Mouse (Mus musculus): ENCODE measurements around the gene Itga5. TPM values are rescaled to one million over a fixed set of nuclear protein-coding genes. Genes with fewer than 3 reads are reported as not detected.

Gene Itga5
- polyA plus RNA-seq, 1 experiment from 2014 or later = 48.6 TPM

DNA sequence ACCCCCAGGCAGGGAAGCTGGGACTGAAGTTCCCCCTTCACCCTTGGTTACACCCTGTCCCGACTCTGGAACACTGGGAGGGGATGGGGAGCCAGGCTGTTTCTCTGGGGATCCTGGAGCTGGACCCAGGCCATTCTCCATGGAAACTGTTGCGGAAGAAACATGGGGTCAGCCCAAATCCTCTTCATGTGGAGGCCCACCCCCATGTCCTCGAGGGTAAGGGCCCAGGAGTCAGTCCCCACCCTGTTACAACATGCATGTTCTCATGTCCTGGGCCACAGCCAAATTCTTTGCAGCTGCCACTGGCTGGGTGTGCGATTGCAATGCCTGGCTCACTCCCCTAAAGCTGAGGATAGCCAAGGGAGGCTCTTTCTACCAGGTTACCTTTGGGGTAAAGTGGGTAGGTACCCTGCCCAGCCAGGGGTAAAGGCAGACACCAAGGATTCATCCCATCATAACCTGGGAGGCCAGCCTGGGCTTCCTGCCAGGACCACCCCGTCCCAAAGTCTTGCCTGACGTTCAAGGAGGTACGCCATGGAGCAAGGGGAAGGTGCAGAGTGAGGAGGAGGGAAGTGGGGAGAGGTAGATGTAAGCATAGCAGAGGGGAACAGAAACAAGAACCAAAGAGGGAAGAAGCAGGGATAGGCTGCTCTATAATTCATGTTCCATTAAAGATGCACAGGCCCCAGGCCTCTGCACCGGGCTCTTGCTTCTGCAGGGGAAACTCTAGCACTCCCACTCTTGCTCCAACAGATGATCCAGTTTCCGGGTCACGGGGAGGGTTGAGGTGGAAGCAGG is 50.4 kb downstream of the Itga5 start:
- in situ Hi-C loops (cut with MboI; ENCODE audit: low pct_unique_long_range_greater_than_20kb) = loop anchor here (10.0 kb wide), 1 partner anchor 331 kb away; no protein-coding TSS in a partner anchor
- POLR2A ChIA-PET = no interaction called here
- no peak for DNase-seq (ENCODE audit: low read depth, low spot score)
- ATAC-seq = no peak
- H3K27me3 ChIP-seq = no peaks in the 10 kb centered on the region
- no peak for TF ChIP-seq CTCF (IDR thresholded peaks at IDR 0.05)
- CTCF ChIA-PET = interaction anchor here (1.0 to 1.9 kb wide), 6 partner anchors 9 to 143 kb away, joined by 3 to 14 read pairs (median 4); no protein-coding TSS in a partner anchor

DNA sequence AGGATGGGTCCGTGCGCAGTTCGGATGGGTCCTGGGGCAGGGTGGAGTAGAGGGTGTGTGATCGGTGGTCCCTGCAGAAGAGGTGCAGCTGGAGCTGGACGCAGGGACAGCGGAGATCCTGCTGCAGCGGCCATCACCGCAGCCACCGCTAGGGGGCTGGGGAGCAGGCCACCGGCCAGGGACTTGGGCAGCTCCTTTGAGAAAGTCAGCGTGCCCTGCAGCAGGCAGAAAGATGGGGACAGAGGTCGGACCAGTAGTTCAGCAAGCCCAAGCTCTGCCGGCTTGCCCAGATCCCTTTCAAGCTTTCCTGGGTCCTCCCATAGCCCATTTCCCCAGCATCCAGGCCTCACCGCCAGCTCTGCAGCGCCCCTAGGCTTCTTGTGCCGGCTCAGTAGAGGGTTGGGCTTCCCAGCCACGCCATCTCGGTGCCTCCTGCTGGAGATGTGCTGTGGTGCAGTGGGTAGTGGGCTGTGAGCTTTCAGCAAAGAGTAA is 51.5 kb downstream of the Itga5 start:
- CTCF ChIA-PET = interaction anchor here (0.8 to 1.9 kb wide), 9 partner anchors 8 to 142 kb away, joined by 3 to 14 read pairs (median 3); no protein-coding TSS in a partner anchor
- POLR2A ChIA-PET = no interaction called here
- in situ Hi-C loops (cut with MboI; ENCODE audit: low pct_unique_long_range_greater_than_20kb) = loop anchor here (10.0 kb wide), 1 partner anchor 330 kb away; no protein-coding TSS in a partner anchor
- peak; percentile 40 for ATAC-seq
- no peak for TF ChIP-seq CTCF (IDR thresholded peaks at IDR 0.05)
- DNase-seq (ENCODE audit: low read depth, low spot score) = no peak
- no peaks in the 10 kb centered on the region for H3K27me3 ChIP-seq

GRCm38 (mm10) chr15:103314181-103314580 is 52.4 kb downstream of the Itga5 start:
- no peak for ATAC-seq
- ChIA-PET CTCF (interaction anchor here (0.7 to 1.3 kb wide), 4 partner anchors 10 to 124 kb away, joined by 3 to 5 read pairs (median 4); no protein-coding TSS in a partner anchor), POLR2A (no interaction called here)
- in situ Hi-C loops (cut with MboI; ENCODE audit: low pct_unique_long_range_greater_than_20kb) = loop anchor here (10.0 kb wide), 1 partner anchor 329 kb away; no protein-coding TSS in a partner anchor
- DNase-seq (ENCODE audit: low read depth, low spot score) = no peak
- TF ChIP-seq CTCF (IDR thresholded peaks at IDR 0.05) = no peak
- no peaks in the 10 kb centered on the region for H3K27me3 ChIP-seq

DNA sequence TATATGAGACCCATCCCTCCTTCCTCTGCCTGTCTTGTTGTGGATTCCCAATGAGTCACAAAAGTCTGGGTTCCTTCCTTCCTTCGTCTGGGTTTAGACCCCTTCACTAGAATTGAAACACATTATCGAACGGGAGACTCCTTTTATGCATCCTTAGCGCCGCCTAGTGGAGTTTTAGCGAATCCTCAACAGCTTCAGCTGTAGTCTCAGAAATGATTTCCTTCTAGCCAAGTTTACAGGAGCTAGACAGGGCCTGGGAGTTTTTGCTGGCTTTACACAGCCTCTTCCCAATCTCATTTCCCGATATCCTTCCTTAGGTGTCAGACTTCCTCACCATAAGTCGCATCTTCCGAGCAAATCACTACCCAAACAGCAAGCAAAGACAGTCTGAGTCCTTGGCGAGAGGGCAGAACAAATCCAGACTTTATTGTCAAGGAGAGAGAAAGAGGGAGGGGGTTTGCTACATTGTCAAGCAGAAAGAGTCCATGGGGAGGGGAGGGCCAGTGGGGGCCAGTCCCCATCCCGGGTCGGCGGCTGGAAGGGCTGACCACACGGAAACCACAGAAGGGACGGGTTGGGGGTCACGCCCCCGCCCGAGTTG is 53.0 kb downstream of the Itga5 start:
- TF ChIP-seq CTCF (IDR thresholded peaks at IDR 0.05) = no peak
- ChIA-PET CTCF (interaction anchor here (0.7 to 1.3 kb wide), 4 partner anchors 11 to 124 kb away, joined by 3 to 5 read pairs (median 4); no protein-coding TSS in a partner anchor), POLR2A (no interaction called here)
- ATAC-seq = no peak
- DNase-seq (ENCODE audit: low read depth, low spot score) = no peak
- no peaks in the 10 kb centered on the region for H3K27me3 ChIP-seq
- in situ Hi-C loops (cut with MboI; ENCODE audit: low pct_unique_long_range_greater_than_20kb) = loop anchor here (10.0 kb wide), 1 partner anchor 329 kb away; no protein-coding TSS in a partner anchor

DNA sequence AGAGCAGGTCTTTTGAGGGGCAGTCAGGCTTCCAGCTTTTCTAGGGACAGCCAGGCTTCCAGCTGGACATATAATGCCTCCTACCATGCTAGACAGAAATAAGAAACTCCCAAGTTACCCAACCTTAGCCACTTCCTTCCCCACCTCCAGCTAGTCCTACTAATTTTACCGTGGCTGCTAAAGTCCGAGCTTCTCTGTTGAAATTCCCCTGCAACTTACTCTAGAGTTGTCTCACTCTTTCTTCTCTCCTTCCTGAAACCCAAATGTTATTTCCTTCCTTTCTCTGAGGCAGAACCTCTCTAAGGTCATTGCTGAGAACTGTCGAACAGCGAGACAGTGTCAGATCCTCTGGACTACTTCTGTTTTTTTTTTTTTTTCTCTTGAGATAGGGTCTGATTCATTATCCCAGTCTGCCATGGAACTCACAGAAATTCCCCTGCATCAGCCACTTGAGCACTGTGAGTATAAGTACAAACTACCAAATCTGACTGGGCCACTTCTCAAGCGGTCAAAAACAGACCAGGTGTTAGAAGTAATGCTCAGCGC is 56.1 kb downstream of the Itga5 start, which contains the start of gene Gpr84:
Gpr84 (minus strand) TSS at position 248 of the 546 bp plus-strand sequence.
- DNase-seq (ENCODE audit: low read depth, low spot score) (no peak), ATAC-seq (no peak)
- POLR2A ChIA-PET = interaction anchor here (0.7 kb wide), 1 partner anchor 73 kb away, joined by 6 read pairs; no protein-coding TSS in a partner anchor
- CTCF ChIA-PET = interaction anchor here (0.7 to 8.7 kb wide), 7 partner anchors 10 to 133 kb away, joined by 3 to 116 read pairs (median 5); no protein-coding TSS in a partner anchor
- TF ChIP-seq CTCF (IDR thresholded peaks at IDR 0.05) = no peak
- H3K27me3 ChIP-seq = no peaks in the 10 kb centered on the region
- in situ Hi-C loops (cut with MboI; ENCODE audit: low pct_unique_long_range_greater_than_20kb) = loop anchor here (10.0 kb wide), 1 partner anchor 326 kb away; no protein-coding TSS in a partner anchor

GRCm38 (mm10) chr15:103308876-103309580 is 57.5 kb downstream of the Itga5 start:
- DNase-seq (ENCODE audit: low read depth, low spot score) (no peak), ATAC-seq (no peak)
- no peak for TF ChIP-seq CTCF (IDR thresholded peaks at IDR 0.05)
- ChIA-PET CTCF (interaction anchor here (1.0 to 8.7 kb wide), 11 partner anchors 9 to 132 kb away, joined by 3 to 116 read pairs (median 8); partner anchors contain the start of gene Copz1), POLR2A (interaction anchor here (0.7 to 1.1 kb wide), 2 partner anchors 11 to 23 kb away, joined by 3 read pairs; no protein-coding TSS in a partner anchor)
- no peaks in the 10 kb centered on the region for H3K27me3 ChIP-seq
- in situ Hi-C loops (cut with MboI; ENCODE audit: low pct_unique_long_range_greater_than_20kb) = loop anchor here (5.0 to 10.0 kb wide), 3 partner anchors 57 to 344 kb away; partner anchors contain the start of genes Hoxc10 and Hoxc5

- no peaks in the 10 kb centered on the region for H3K27me3 ChIP-seq
- in situ Hi-C loops (cut with MboI; ENCODE audit: low pct_unique_long_range_greater_than_20kb) = loop anchor here (5.0 to 10.0 kb wide), 3 partner anchors 56 to 343 kb away; partner anchors contain the start of genes Hoxc10 and Hoxc5
- no peak for DNase-seq (ENCODE audit: low read depth, low spot score)
- no peak for ATAC-seq
- CTCF ChIA-PET = interaction anchor here (0.9 to 8.7 kb wide), 14 partner anchors 7 to 328 kb away, joined by 3 to 116 read pairs (median 10); partner anchors contain the start of gene Copz1
- POLR2A ChIA-PET = interaction anchor here (0.7 to 0.9 kb wide), 2 partner anchors 22 to 123 kb away, joined by 3 read pairs; no protein-coding TSS in a partner anchor
- TF ChIP-seq CTCF (IDR thresholded peaks at IDR 0.05) = no peak
Observed at GRCm38 (mm10) chr15:103308056-103308875, 58.3 kb downstream of the Itga5 start.

DNA sequence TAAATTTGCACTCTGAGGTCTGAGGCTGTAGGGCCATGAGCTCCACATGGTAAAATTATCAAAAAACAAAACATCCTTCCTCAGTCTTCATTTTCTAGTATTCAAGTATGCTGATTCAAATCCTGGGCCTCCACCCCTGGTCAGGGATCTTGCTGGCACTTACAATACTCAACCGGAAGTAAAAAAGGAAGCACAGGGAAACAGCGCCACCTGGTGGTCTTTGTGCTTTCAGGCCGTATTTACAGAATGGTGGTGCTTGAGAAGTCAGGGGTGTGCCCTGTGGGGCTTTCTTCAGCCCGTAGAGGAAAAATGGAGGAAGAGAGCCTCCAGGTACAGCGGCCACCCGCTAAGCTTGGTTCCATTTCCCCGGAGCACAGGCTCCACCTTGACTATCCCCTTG is 59.4 kb downstream of the Itga5 start:
- in situ Hi-C loops (cut with MboI; ENCODE audit: low pct_unique_long_range_greater_than_20kb) = loop anchor here (5.0 to 10.0 kb wide), 3 partner anchors 55 to 342 kb away; partner anchors contain the start of genes Hoxc10 and Hoxc5
- no peak for TF ChIP-seq CTCF (IDR thresholded peaks at IDR 0.05)
- peak; percentile 55 for ATAC-seq
- ChIA-PET CTCF (interaction anchor here (0.6 to 8.7 kb wide), 25 partner anchors 8 to 327 kb away, joined by 3 to 116 read pairs (median 5); partner anchors contain the start of gene Copz1), POLR2A (interaction anchor here (0.6 to 1.0 kb wide), 3 partner anchors 17 to 122 kb away, joined by 3 to 4 read pairs (median 3); no protein-coding TSS in a partner anchor)
- DNase-seq (ENCODE audit: low read depth, low spot score) = peak; percentile 57
- H3K27me3 ChIP-seq = no peaks in the 10 kb centered on the region

Data from Patski (cell line).